Mouse (Mus musculus) bone marrow, adult 2 months (tissue): ENCODE results near the gene Zfp609. TPM values are rescaled to one million over a fixed set of nuclear protein-coding genes. Genes with fewer than 3 reads are reported as not detected.

ENCODE experiments used
- H3K27ac ChIP-seq: fragments of 200-500 bp; 2 replicates; pipeline ENCODE4 v1.5.1; 2012; ENCODE audit warnings: low read depth, mild to moderate bottlenecking, control low read depth, inconsistent platforms, low read length; ENCODE audit not compliant: control insufficient read depth, poor library complexity, insufficient read depth
- H3K4me1 ChIP-seq: fragments of 200-500 bp; 2 replicates; pipeline ENCODE4 v1.6.1; 2011; ENCODE audit warnings: low read length; ENCODE audit not compliant: control insufficient read depth, insufficient read depth
- H3K4me3 ChIP-seq: fragments of 200-500 bp; replicated peaks from 2 replicates; pipeline ENCODE3; 2011; ENCODE audit warnings: mild to moderate bottlenecking, low read depth, low read length, control low read depth; ENCODE audit not compliant: control insufficient read depth
- CTCF ChIP-seq: fragments of 200-500 bp; IDR thresholded peaks from 2 replicates; pipeline ENCODE4 v1.5.1; 2011; ENCODE audit warnings: low read length, control low read depth; ENCODE audit not compliant: control insufficient read depth, insufficient read depth
- POLR2A ChIP-seq: fragments of 200-500 bp; IDR thresholded peaks from 2 replicates; pipeline ENCODE4 v1.6.1; 2011; ENCODE audit warnings: low read depth, mild to moderate bottlenecking, control low read depth, low read length, borderline replicate concordance; ENCODE audit not compliant: control insufficient read depth
- WGBS: fragments of 180-500 bp; shearing (Covaris S2); methylation state at CpG from one replicate; pipeline ENCODE4 v1.1.7; 2018; 5-methylcytosine and 5-hydroxymethylcytosine counted together
- polyA plus RNA-seq: library from polyadenylated mRNA; stranded (reverse); fragments of >200 nt; gene quantifications from 2 replicates; pipeline ENCODE4 v1.2.4, GENCODE M21; 2011; ENCODE audit warnings: low replicate concordance; ENCODE audit not compliant: missing spikeins, insufficient read depth, insufficient read length

Gene Zfp609
- polyA plus RNA-seq, 1 experiment = 13.9 TPM

GRCm38 (mm10) chr9:65807818-65808217, 19.5 kb downstream of the Zfp609 start:
- 68% methylated on average over 1 of the region's 1 CpGs for WGBS
- Histone ChIP-seq H3K27ac (no peak overlapping the region), H3K4me3 (no peak overlapping the region), H3K4me1 (no peaks in the 10 kb centered on the region)
- TF ChIP-seq POLR2A (no peak), CTCF (no peak)

DNA sequence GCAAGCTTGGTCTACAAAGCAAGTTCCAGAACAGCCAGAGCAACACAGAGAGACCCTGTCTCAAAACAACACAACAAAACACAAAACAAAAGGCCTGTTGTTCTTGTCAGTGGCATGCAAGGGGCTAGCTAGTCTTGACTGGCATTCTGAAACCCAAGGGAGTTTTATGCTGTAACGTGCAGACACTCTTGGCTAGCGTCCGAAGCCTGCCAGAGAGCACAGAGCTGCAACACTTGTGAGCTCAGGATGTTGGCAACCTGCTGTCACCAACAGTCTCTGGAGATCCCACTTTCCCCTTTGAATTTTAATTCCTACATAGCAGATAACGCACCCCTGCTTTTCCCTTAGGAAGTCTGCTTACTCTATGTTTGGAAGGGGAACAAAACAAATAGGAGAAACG, 20.1 kb downstream of the Zfp609 start:
- WGBS = 77% methylated on average over 5 of the region's 5 CpGs
- TF ChIP-seq POLR2A (no peak), CTCF (no peak)
- no peaks in the 10 kb centered on the region for H3K4me1 ChIP-seq
- no peak overlapping the region for H3K4me3 ChIP-seq
- no peak overlapping the region for H3K27ac ChIP-seq

DNA sequence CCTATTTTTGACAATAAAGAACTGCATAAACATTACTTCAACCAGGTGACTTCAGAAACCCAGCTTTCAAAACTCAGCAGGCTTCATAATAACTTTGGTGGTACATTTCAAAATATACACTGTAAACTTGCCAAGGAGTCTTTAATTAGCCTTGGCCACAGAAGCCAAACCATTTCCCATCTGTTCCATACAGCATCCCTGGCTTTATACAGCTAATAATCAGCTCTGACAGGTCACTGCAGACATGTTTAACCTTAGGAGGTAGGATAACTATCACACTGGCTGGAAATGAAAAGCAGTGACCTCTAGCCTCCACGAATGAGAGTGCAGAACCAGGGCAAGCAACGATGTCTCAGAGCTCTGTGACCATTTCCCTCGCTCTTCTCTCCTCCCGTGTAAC, 27.6 kb downstream of the Zfp609 start:
- TF ChIP-seq CTCF (no peak), POLR2A (no peak)

DNA sequence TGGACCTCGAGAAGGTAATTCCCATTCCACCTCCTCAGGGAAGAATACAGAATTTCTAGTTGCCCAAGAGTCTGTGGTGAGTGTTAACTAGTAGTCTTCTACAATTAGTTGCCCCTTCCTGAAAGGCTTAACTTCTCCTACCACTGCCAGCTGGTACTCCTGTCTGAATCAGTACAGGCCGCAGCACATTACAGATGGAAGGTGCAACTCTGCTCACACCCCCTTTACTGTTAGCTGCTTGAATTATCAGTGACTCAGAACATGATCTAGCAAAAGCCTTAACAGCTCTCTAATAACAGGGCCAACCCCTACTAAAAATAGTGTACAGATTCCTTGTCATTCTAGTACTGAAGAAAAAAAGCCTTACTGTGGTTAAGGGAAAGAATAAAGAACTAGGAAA, 31.7 kb downstream of the Zfp609 start:
- Histone ChIP-seq H3K4me1 (no peaks in the 10 kb centered on the region; the same call in none of the 2 replicates), H3K27ac (no peak overlapping the region), H3K4me3 (no peak overlapping the region)
- 72% methylated on average over 2 of the region's 2 CpGs for WGBS
- TF ChIP-seq POLR2A (no peak), CTCF (no peak)

More for the DNA sequence above, 27.6 kb downstream of the Zfp609 start:
- 80% methylated on average over 4 of the region's 4 CpGs for WGBS
- H3K4me1 ChIP-seq = no peaks in the 10 kb centered on the region
- H3K4me3 ChIP-seq = no peak overlapping the region
- no peak overlapping the region for H3K27ac ChIP-seq

DNA sequence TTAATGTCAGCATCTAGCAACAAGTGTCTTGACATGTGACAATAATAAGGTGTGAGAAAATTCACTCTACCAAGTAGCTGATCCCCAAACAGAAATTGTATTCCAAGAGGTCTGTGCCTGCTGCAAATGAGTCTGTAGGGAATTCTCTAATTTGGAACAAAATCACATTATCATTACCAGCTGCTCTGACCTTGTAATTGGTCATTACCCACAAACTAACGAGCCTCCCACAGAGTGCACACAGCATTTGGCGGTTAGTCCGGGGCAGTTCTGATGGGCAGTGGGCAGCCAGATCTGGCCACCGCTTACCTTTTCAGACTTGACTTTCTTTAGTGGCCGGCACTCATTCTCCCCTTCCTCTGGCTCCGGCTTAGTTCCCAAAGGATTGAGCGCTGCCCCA, 33.1 kb downstream of the Zfp609 start:
- Histone ChIP-seq H3K4me3 (no peak overlapping the region), H3K4me1 (no peaks in the 10 kb centered on the region; the same call in none of the 2 replicates), H3K27ac (no peak overlapping the region)
- TF ChIP-seq CTCF (no peak), POLR2A (no peak)
- 87% methylated on average over 7 of the region's 7 CpGs for WGBS

- Histone ChIP-seq H3K27ac (no peak overlapping the region), H3K4me3 (no peak overlapping the region), H3K4me1 (no peaks in the 10 kb centered on the region; the same call in none of the 2 replicates)
- TF ChIP-seq POLR2A (no peak), CTCF (no peak)
- 90% methylated on average over 3 of the region's 3 CpGs for WGBS
Measured at GRCm38 (mm10) chr9:65793506-65793905, 33.9 kb downstream of the Zfp609 start.

GRCm38 (mm10) chr9:65793086-65793485, 34.3 kb downstream of the Zfp609 start:
- Histone ChIP-seq H3K27ac (no peak overlapping the region), H3K4me1 (peaks cover 1% of the 10 kb centered on the region), H3K4me3 (no peak overlapping the region)
- WGBS = 80% methylated on average over 3 of the region's 3 CpGs
- no peak for TF ChIP-seq POLR2A
- TF ChIP-seq CTCF = no peak

DNA sequence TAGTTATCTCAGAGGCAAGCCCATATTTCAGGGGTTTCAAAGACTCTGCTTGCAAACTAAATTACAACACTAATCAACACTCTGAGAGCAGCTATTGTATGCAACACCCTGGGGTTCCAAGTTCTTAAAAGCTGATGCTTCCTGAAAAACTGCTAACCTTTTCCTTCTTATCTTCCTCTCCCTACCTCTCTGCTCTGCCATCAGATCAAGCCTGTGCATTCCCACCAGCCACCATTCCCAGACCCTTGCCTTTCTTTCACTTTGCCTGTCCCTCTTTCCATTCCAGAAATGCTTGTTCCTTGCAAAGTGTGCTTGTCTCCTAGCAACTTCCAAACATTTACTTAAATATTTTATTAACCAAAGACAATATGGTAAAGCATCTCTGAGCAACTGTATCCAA, 35.5 kb downstream of the Zfp609 start:
- no peak for TF ChIP-seq CTCF
- no peak for TF ChIP-seq POLR2A
- no peak overlapping the region for H3K27ac ChIP-seq
- H3K4me1 ChIP-seq = peaks cover 1% of the 10 kb centered on the region
- no peak overlapping the region for H3K4me3 ChIP-seq

DNA sequence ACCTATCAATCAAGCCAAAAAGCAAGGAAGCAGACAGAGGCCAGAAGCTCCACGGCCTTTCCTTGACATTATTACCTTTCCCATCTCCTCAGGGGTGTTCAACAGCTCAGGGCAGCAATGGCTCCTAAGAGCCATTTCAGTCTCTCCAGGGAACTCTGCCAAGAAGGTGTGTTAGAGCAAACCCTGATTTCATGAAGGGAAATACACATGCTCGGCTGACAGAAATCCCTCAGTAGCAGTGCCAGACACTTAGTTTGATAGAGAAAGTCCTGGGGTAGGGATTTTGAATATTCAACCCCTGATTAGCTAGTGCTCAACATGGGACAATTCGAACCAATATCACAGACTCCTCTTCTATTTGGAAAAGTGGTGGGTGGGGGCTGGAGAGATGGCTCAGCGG, 36.3 kb downstream of the Zfp609 start:
- no peak overlapping the region for H3K4me3 ChIP-seq
- TF ChIP-seq CTCF (no peak), POLR2A (no peak)
- H3K4me1 ChIP-seq = peaks cover 1% of the 10 kb centered on the region
- no peak overlapping the region for H3K27ac ChIP-seq
- WGBS = 88% methylated on average over 4 of the region's 4 CpGs
